Mouse (Mus musculus): Measurements from ENCODE around the gene Lgi1. TPM values are rescaled to one million over a fixed set of nuclear protein-coding genes. Genes with fewer than 3 reads are reported as not detected.

Gene Lgi1
- polyA plus RNA-seq (2017; shearing (Covaris generic)), result 0.13 TPM

GRCm38 (mm10) chr19:38264505-38265500 is at the start of gene Lgi1:
TSS of gene Lgi1 (plus strand) at chr19:38264536.

GRCm38 (mm10) chr19:38223905-38224684 is 40.2 kb upstream of the Lgi1 start, which contains the start of gene Fra10ac1:
TSS of gene Fra10ac1 (minus strand) at chr19:38224156.

Other genes starting within 250 kb of the Lgi1 start
- gene Myof, start 221.0 kb upstream of the Lgi1 start, polyA plus RNA-seq (2017; shearing (Covaris generic)), result 0.56 TPM
- gene Cep55, start 209.5 kb upstream of the Lgi1 start, polyA plus RNA-seq (2017; shearing (Covaris generic)), result 5.8 TPM
- not detected for gene Ffar4, start 167.5 kb upstream of the Lgi1 start, polyA plus RNA-seq (2017; shearing (Covaris generic))
- gene Rbp4, start 139.3 kb upstream of the Lgi1 start, polyA plus RNA-seq (2017; shearing (Covaris generic)), result not detected
- gene Pde6c, start 131.8 kb upstream of the Lgi1 start, polyA plus RNA-seq (2017; shearing (Covaris generic)), result 0.10 TPM
- gene Fra10ac1, start 40.4 kb upstream of the Lgi1 start, polyA plus RNA-seq (2017; shearing (Covaris generic)), result 24.1 TPM
- gene Slc35g1, start 131.4 kb downstream of the Lgi1 start, polyA plus RNA-seq (2017; shearing (Covaris generic)), result 3.4 TPM
- gene Plce1, start 216.6 kb downstream of the Lgi1 start, polyA plus RNA-seq (2017; shearing (Covaris generic)), result 0.06 TPM

All from inflammation-experienced regulatory T-cells, adult 16 weeks (primary cell).